32 mouse cellular contexts compared by ENCODE assay signal in the genomic region with DNA sequence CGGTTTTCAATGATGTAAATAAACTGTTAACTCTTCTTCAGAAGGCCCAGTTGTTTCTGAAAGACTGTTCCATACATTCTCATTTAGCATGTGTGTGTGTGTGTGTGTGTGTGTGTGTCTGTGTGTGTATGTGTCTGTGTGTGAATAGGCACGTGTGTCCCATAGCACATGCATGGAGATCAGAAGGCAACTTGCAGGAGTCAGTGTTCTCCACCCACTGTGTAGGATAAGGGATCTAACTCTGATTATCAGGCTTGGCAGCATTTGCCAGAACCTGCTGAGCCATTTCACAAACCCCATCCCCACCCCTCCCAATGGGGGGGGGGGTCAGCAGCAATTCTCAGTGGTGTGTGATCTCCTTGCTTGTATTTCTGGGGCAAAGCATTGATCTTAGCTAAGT. TPM values are rescaled to one million over a fixed set of nuclear protein-coding genes. Genes with fewer than 3 reads are reported as not detected.
DNase-seq lines count a peak whose midpoint lies in the region; ATAC-seq lines count a peak whose summit lies in the region.
"Had no signal": no experiment of that assay in that cellular context is flagged by ENCODE, and none has a peak within 500 bp of the region (broad histone marks: within the 10 kb centered on the region; RNA-seq: fewer than 3 reads in every experiment).

No protein-coding gene starts in this region.

- H3K9ac ChIP-seq in midbrain, embryonic 11.5 days (ENCODE audit: low read length), result no peak overlapping the region
- no peak overlapping the region for H3K9ac ChIP-seq in midbrain, embryonic 14.5 days (replicated peaks; ENCODE audit: low read length)
- no peak overlapping the region for H3K9ac ChIP-seq in embryonic facial prominence, embryonic 14.5 days (ENCODE audit: low read depth, low read length)
- H3K9ac ChIP-seq: embryonic facial prominence, embryonic 13.5 days; forebrain, embryonic 12.5 days; heart, embryonic 15.5 days; hindbrain, embryonic 13.5 days; kidney, embryonic 15.5 days; limb, embryonic 12.5 days; liver, embryonic 15.5 days; lung, embryonic 14.5 days had no signal

- 56% methylated on average over 2 of the region's 2 CpGs for WGBS in midbrain, embryonic 11.5 days
- WGBS in midbrain, embryonic 14.5 days, result 46% methylated on average over 2 of the region's 2 CpGs
- 43% methylated on average over 2 of the region's 2 CpGs for WGBS in embryonic facial prominence, embryonic 14.5 days

- DNase-seq in embryo, embryonic 9.5 days (ENCODE audit: extremely low spot score), result peak; percentile 20
- DNase-seq in embryo, embryonic 11 days, result no peak
- no peak for DNase-seq in midbrain, embryonic 11.5 days (ENCODE audit: low spot score, missing footprints)
- no peak for DNase-seq in midbrain, embryonic 14.5 days
- peak; percentile 9 for DNase-seq in retina, postnatal 1 day
- DNase-seq in retina, embryonic 14.5 days (ENCODE audit: low spot score), result no peak
- peak; percentile 16 for DNase-seq in embryonic facial prominence, embryonic 14.5 days (ENCODE audit: low spot score)
- DNase-seq in right cerebral cortex, adult 2 months (ENCODE audit: low spot score in 2 of 2), result no peak
- DNase-seq: adrenal gland, postnatal 10 days; cerebellum, adult 8-10 months; cerebellum, postnatal 36 days; gastrocnemius, postnatal 25 days; heart, adult 11 months; kidney, adult 18-20 months; kidney, postnatal 25 days; lung, postnatal 14 days; thymus, adult 2 months; thymus, postnatal 36 days had no signal

- H3K4me1 ChIP-seq in midbrain, embryonic 11.5 days (ENCODE audit: control insufficient read depth, insufficient read depth, low read length), result peaks cover 15% of the 10 kb centered on the region
- peaks cover 5% of the 10 kb centered on the region; the same call in 1 of the 2 replicates for H3K4me1 ChIP-seq in midbrain, embryonic 14.5 days (ENCODE audit: control insufficient read depth, insufficient read depth, low read length)
- 0 out of 2 replicates have a peak, but pooled peaks cover 10% of the 10 kb centered on the region for H3K4me1 ChIP-seq in embryonic facial prominence, embryonic 14.5 days (ENCODE audit: control insufficient read depth, insufficient read depth, low read length)
- H3K4me1 ChIP-seq: heart, embryonic 15.5 days; limb, embryonic 12.5 days; liver, embryonic 15.5 days had no signal

- no peak overlapping the region for H3K4me3 ChIP-seq in midbrain, embryonic 11.5 days (ENCODE audit: low read depth, low read length)
- H3K4me3 ChIP-seq in midbrain, embryonic 14.5 days (replicated peaks; ENCODE audit: low read depth, low read length), result no peak overlapping the region
- no peak overlapping the region for H3K4me3 ChIP-seq in embryonic facial prominence, embryonic 14.5 days (ENCODE audit: low read depth, low read length)
- H3K4me3 ChIP-seq: embryonic facial prominence, embryonic 13.5 days; erythroblast, embryonic 14.5 days; forebrain, embryonic 12.5 days; heart, embryonic 10.5 days; heart, embryonic 15.5 days; hindbrain, embryonic 13.5 days; kidney, embryonic 15.5 days; limb, embryonic 12.5 days; liver, embryonic 15.5 days; myocyte had no signal

- H3K9me3 ChIP-seq in midbrain, embryonic 11.5 days (ENCODE audit: control insufficient read depth, low read length), result no peaks in the 10 kb centered on the region
- H3K9me3 ChIP-seq in midbrain, embryonic 14.5 days (ENCODE audit: control insufficient read depth, low read length), result no peaks in the 10 kb centered on the region
- no peaks in the 10 kb centered on the region for H3K9me3 ChIP-seq in embryonic facial prominence, embryonic 14.5 days (ENCODE audit: control insufficient read depth, low read length)
- H3K9me3 ChIP-seq: embryonic facial prominence, embryonic 13.5 days; forebrain, embryonic 12.5 days; heart, embryonic 15.5 days; hindbrain, embryonic 13.5 days; kidney, embryonic 15.5 days; liver, embryonic 15.5 days had no signal

- peak overlapping the region; percentile 21 for H3K27ac ChIP-seq in midbrain, embryonic 11.5 days (ENCODE audit: low read depth, low read length)
- no peak overlapping the region for H3K27ac ChIP-seq in midbrain, embryonic 14.5 days (replicated peaks; ENCODE audit: low read depth, low read length)
- no peak overlapping the region; the same call in 1 of the 2 replicates for H3K27ac ChIP-seq in embryonic facial prominence, embryonic 14.5 days (replicated peaks; ENCODE audit: low read depth, low read length)
- H3K27ac ChIP-seq: embryonic facial prominence, embryonic 13.5 days; forebrain, embryonic 12.5 days; heart, embryonic 10.5 days; heart, embryonic 15.5 days; hindbrain, embryonic 13.5 days; kidney, embryonic 15.5 days; limb, embryonic 12.5 days; liver, embryonic 15.5 days had no signal

- no peaks in the 10 kb centered on the region for H3K27me3 ChIP-seq in midbrain, embryonic 11.5 days (ENCODE audit: control insufficient read depth, insufficient read depth, low read length)
- H3K27me3 ChIP-seq in midbrain, embryonic 14.5 days (ENCODE audit: control insufficient read depth, insufficient read depth, low read length), result no peaks in the 10 kb centered on the region
- H3K27me3 ChIP-seq in embryonic facial prominence, embryonic 14.5 days (replicated peaks; ENCODE audit: control insufficient read depth, insufficient read depth, low read length), result no peaks in the 10 kb centered on the region
- H3K27me3 ChIP-seq: embryonic facial prominence, embryonic 13.5 days; forebrain, embryonic 12.5 days; heart, embryonic 15.5 days; hindbrain, embryonic 13.5 days; kidney, embryonic 15.5 days; liver, embryonic 15.5 days had no signal

- ATAC-seq in midbrain, embryonic 11.5 days (ENCODE audit: low FRiP score), result peak; percentile 80
- ATAC-seq in midbrain, embryonic 14.5 days (ENCODE audit: low FRiP score, low TSS enrichment), result no peak
- ATAC-seq in embryonic facial prominence, embryonic 14.5 days (ENCODE audit: low read depth), result no peak
- ATAC-seq: inflammation-experienced regulatory T-cells, adult 6 months had no signal

- no peak overlapping the region for H3K4me2 ChIP-seq in midbrain, embryonic 11.5 days
- H3K4me2 ChIP-seq in midbrain, embryonic 14.5 days (ENCODE audit: low read length), result no peak overlapping the region
- H3K4me2 ChIP-seq in embryonic facial prominence, embryonic 14.5 days (ENCODE audit: low read depth, low read length), result no peak overlapping the region
- H3K4me2 ChIP-seq: embryonic facial prominence, embryonic 13.5 days; forebrain, embryonic 12.5 days; heart, embryonic 15.5 days; hindbrain, embryonic 13.5 days; kidney, embryonic 15.5 days; limb, embryonic 12.5 days; liver, embryonic 15.5 days; lung, embryonic 14.5 days had no signal

- H3K36me3 ChIP-seq in midbrain, embryonic 11.5 days (ENCODE audit: control insufficient read depth, insufficient read depth, low read length), result no peaks in the 10 kb centered on the region
- no peaks in the 10 kb centered on the region for H3K36me3 ChIP-seq in midbrain, embryonic 14.5 days (ENCODE audit: control insufficient read depth, insufficient read depth, low read length)
- no peaks in the 10 kb centered on the region for H3K36me3 ChIP-seq in embryonic facial prominence, embryonic 14.5 days (ENCODE audit: control insufficient read depth, insufficient read depth, low read length)
- H3K36me3 ChIP-seq: embryonic facial prominence, embryonic 13.5 days; forebrain, embryonic 12.5 days; G1E; heart, embryonic 10.5 days; heart, embryonic 15.5 days; hindbrain, embryonic 13.5 days; kidney, embryonic 15.5 days; limb, embryonic 12.5 days; liver, embryonic 15.5 days had no signal

RNA-seq across cellular contexts. Expression of a gene that starts 18.7 kb away (rescaled TPM):
- not detected in 2 replicates for polyA plus RNA-seq in midbrain, embryonic 11.5 days (2014; fragmentation: Nextera tagmentation; extraction: Ambion mirVana)
- not detected in 2 replicates for polyA plus RNA-seq in midbrain, embryonic 14.5 days (2014; fragmentation: Nextera tagmentation; extraction: Ambion mirVana)
- polyA plus RNA-seq in embryonic facial prominence, embryonic 14.5 days (2014; fragmentation: Nextera tagmentation; extraction: Ambion mirVana), result not detected in 2 replicates
- polyA plus RNA-seq: embryonic facial prominence, embryonic 13.5 days; erythroblast, embryonic 14.5 days; forebrain, embryonic 12.5 days; G1E; heart, embryonic 10.5 days; heart, embryonic 15.5 days; hindbrain, embryonic 13.5 days; inflammation-experienced regulatory T-cells, adult 6 months; kidney, embryonic 15.5 days; limb, embryonic 12.5 days; liver, adult 2 months; liver, embryonic 15.5 days; lung, embryonic 14.5 days; myocyte had no signal

RNA-seq across cellular contexts. Expression of a gene that starts 26.6 kb away (rescaled TPM):
- polyA plus RNA-seq in midbrain, embryonic 11.5 days (2014; fragmentation: Nextera tagmentation; extraction: Ambion mirVana), result 13.4 and 16.5 TPM in 2 replicates
- 12.3 and 13.8 TPM in 2 replicates for polyA plus RNA-seq in midbrain, embryonic 14.5 days (2014; fragmentation: Nextera tagmentation; extraction: Ambion mirVana)
- 14.1 and 15.3 TPM in 2 replicates for polyA plus RNA-seq in embryonic facial prominence, embryonic 14.5 days (2014; fragmentation: Nextera tagmentation; extraction: Ambion mirVana)

RNA-seq across cellular contexts. Expression of a gene that starts 53.7 kb away (rescaled TPM):
- 9.0 and 9.7 TPM in 2 replicates for polyA plus RNA-seq in midbrain, embryonic 11.5 days (2014; fragmentation: Nextera tagmentation; extraction: Ambion mirVana)
- polyA plus RNA-seq in midbrain, embryonic 14.5 days (2014; fragmentation: Nextera tagmentation; extraction: Ambion mirVana), result 11.4 and 15.4 TPM in 2 replicates
- polyA plus RNA-seq in embryonic facial prominence, embryonic 14.5 days (2014; fragmentation: Nextera tagmentation; extraction: Ambion mirVana), result 19.8 and 20.0 TPM in 2 replicates

Comparison
In these comparisons a context has a peak if more than half of its experiments do, and no peak if none do; other contexts are left out.
1. DNase-seq: peak in embryo, embryonic 9.5 days (single experiment), retina, postnatal 1 day (single experiment) and embryonic facial prominence, embryonic 14.5 days (single experiment); none in embryo, embryonic 11 days (single experiment), midbrain, embryonic 11.5 days (single experiment), midbrain, embryonic 14.5 days (single experiment), retina, embryonic 14.5 days (single experiment) and right cerebral cortex, adult 2 months (0 of 2).